Mouse (Mus musculus) heart, adult 2 months (tissue): ENCODE results near the gene Cdh16.

Experiments
- CTCF ChIP-seq: fragments of 200-600 bp; IDR thresholded peaks from 2 replicates; pipeline ENCODE4 v1.8.1; 2022; ENCODE audit warnings: antibody characterized with exemption, mild to moderate bottlenecking, moderate library complexity
- EP300 ChIP-seq: fragments of 200-500 bp; IDR thresholded peaks from 2 replicates; pipeline ENCODE4 v1.6.1; 2011; ENCODE audit warnings: low read depth, low read length, control low read depth; ENCODE audit not compliant: insufficient read depth
- POLR2A ChIP-seq: fragments of 200-500 bp; IDR thresholded peaks from 2 replicates; pipeline ENCODE4 v1.6.1; 2011; ENCODE audit warnings: mild to moderate bottlenecking, low read depth, low read length, control low read depth; ENCODE audit not compliant: insufficient read depth

DNA sequence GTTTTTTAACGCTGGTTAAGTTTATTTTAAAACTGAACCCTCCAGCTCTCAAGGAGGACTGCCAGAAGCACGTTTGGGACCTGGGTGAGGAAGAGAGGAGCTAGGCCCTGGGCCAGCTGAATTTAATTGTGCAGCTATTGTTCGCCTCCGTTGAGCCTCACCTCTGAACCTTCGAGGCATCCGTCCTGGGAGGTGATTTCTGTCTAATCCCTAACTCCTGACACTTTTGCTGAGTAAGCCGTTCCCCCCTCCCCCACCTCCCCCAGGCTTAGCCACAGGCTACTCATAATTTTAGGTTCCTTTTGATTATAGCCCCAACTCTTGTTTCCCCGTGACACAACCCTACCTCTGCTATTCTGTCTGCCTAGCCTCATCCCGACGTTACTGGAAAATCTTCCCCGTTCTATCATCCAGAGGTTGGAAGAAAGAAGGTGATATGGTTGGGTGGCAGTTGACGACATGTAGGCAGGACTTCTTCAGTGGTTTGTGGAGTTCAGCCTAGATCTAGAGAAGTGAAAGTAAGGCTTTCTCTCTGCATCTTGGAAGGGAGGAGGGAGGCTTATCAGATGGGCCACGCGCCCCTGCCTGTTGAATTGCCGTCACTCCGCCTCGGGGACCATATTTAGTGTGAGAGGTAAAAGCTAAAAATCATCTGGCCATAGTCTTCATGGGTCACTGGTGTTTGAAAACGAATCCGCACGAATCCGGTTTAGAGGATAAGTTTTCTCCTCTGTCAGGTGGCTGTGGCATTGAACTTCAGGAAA, 28.2 kb downstream of the Cdh16 start:
- TF ChIP-seq CTCF, result no peak
- TF ChIP-seq POLR2A, result no peak
- no peak for TF ChIP-seq EP300
